Comparison of ENCODE assay signal across 1 mouse cellular context in genomic region chrX:7670390-7670881, GRCm38 (mm10).
TF ChIP-seq lines count a peak whose summit lies in the region.

No protein-coding gene starts in this region.

TF ChIP-seq in MEL, 35 proteins besides CTCF, POLR2A, EP300 and RAD21 (continued from another document):
- TF ChIP-seq SIN3A (IDR thresholded peaks at IDR 0.05; ENCODE audit: low read length), result peak; percentile 84
- no peak; the same call in none of the 2 replicates for TF ChIP-seq TCF12 (IDR thresholded peaks at IDR 0.05; ENCODE audit: low read depth, low read length)
- 0 out of 2 replicates have a peak, but pooled peaks have one; percentile 4 for TF ChIP-seq ZNF384 (IDR thresholded peaks at IDR 0.05; ENCODE audit: low read depth, low read length)
- TF ChIP-seq TAL1 (IDR thresholded peaks at IDR 0.05; ENCODE audit: low read length), result no peak
- peak; percentile 38 for TF ChIP-seq HCFC1 (IDR thresholded peaks at IDR 0.05; ENCODE audit: low read depth, low read length)
- TF ChIP-seq KAT2A (conservative IDR thresholded peaks at IDR 0.05; ENCODE audit: low read depth, low read length), result no peak
- TF ChIP-seq USF2 (IDR thresholded peaks at IDR 0.05; ENCODE audit: borderline replicate concordance in 1 of 2, insufficient read depth in 1 of 2, low read depth in 1 of 2, low read length in 2 of 2), result no peak
- no peak; the same call in 1 of the 2 replicates for TF ChIP-seq RCOR1 (IDR thresholded peaks at IDR 0.05; ENCODE audit: low read depth, low read length)
- TF ChIP-seq POLR2AphosphoS5 (IDR thresholded peaks at IDR 0.05; ENCODE audit: borderline replicate concordance, low read depth, low read length), result no peak
- peak; percentile 47; the same call in 1 of the 2 replicates for TF ChIP-seq MAZ (IDR thresholded peaks at IDR 0.05; ENCODE audit: low read depth, low read length)
- no peak for TF ChIP-seq GATA1 (IDR thresholded peaks at IDR 0.05; ENCODE audit: low read depth, low read length)
- no peak; the same call in 1 of the 2 replicates for TF ChIP-seq BHLHE40 (IDR thresholded peaks at IDR 0.05; ENCODE audit: borderline replicate concordance, low read depth, low read length)
